Mouse (Mus musculus) granulocyte monocyte progenitor cell, adult 5-6 weeks (primary cell): ENCODE results near the gene 4930432K21Rik. TPM values are rescaled to one million over a fixed set of nuclear protein-coding genes. Genes with fewer than 3 reads are reported as not detected.

Source experiments
- ATAC-seq: replicated peaks from 2 replicates; pipeline ENCODE4 v1.8.0; 2016; ENCODE audit warnings: mild to moderate bottlenecking, moderate TSS enrichment, inconsistent platforms; ENCODE audit not compliant: poor library complexity, severe bottlenecking
- total RNA-seq, 2 experiments: library from RNA; stranded (forward) in 1 of 2; stranded (reverse) in 1 of 2; fragments of 200-712, 200-1000 nt in 1 of 2; fragments of >200 nt in 1 of 2; fragmentation: Nextera tagmentation in 1 of 2; gene quantifications; 2 replicates each; pipeline ENCODE4 v1.2.3; 2014 to 2017

4930432K21Rik gene
- total RNA-seq, 2 experiments from 2014 or later: 1.2 to 1.8 TPM

DNA sequence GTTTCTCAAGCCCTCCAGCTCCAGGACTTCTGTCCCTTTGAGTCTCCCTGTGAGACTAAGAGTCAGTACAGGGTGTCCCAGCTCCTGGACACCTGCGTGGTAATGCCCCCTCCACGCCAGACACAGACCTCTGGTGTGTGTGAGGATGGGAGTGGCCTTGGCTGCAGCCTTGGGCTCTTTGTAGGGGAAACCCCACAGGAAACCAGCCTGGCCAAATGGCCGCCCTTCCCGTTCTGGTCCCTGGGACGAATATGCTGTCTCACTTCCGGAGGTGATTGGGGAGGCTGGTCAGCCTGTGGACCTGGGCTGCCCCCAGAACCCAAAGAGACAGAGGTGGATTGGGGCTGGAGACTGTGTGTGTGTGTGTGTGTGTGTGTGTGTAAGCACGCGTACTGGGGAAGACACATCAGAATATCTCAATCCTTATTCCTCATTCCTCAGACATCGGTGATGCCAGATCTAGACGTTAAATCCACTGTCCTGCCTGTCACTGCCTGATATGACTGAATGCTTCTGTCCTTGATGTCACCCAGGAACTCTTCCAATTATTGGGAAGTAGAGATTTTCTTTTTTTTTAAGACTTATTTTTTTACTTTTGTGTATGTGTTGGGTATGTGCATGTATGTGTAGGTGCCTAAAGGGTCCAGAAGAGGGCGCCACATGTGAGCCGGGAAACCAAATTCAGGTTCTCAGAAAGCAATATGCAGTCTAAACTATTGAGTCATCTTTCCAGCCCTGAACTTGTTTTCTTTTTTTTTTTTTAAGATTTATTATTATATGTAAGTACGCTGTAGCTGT lies 56.3 kb downstream of the 4930432K21Rik start:
- ATAC-seq: peak; percentile 30

DNA sequence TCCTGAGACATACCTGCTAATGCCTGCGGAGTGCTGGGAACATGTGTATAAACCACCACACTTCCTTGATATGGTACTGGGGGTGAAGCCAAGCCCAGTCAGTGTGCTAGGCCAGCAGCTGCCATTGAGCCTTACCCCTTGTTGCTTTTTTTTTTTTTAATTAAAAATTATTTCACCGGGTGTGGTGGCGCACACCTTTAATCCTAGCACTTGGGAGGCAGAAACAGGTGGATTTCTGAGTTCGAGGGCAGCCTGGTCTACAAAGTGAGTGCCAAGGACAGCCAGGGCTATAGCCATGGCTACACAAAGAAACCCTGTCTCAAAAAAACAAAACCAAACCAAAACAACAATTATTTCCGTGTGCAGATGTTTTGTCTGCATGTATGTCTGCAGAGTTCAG lies 57.2 kb downstream of the 4930432K21Rik start:
- ATAC-seq: no peak

DNA sequence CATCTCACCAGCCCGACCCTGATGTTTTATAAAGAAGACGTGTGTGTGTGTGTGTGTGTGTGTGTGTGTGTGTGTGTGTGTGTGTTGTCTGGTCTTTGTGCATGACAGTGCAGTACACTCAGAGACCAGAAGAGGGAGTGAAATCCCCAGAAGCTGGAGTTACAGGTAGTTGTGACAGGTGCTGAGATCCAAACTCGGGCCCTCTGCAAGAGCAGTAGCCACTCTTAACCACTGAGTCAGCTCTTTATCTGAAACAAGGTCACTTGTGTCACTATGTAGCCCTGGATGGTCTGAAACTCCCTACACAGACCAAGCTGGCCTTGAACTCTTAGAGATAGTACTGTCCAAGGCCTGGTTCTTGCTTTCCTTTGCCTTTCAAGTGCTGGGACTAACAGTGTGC lies 58.8 kb downstream of the 4930432K21Rik start:
- no peak for ATAC-seq

DNA sequence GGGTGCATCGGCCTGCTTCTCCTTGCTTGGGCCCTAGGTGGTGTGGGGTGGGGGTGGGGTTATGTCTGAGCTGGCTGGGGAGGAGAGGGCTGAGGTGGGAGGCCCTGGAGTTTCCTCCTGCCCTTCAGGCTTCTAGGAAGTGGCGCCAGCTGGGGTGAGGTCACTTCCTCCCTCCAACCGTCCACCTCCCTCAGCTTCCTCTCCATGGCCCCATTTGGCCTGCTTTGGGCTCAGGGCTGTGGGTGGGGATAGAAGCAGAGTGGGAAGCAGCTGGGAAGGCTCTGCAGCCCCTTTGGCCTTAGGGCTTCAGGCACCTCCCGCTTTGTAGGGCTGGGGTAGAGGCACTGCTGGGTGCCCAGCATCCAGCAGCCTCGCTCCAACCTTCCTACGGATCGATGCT lies 60.0 kb downstream of the 4930432K21Rik start:
- peak; percentile 54 for ATAC-seq

DNA sequence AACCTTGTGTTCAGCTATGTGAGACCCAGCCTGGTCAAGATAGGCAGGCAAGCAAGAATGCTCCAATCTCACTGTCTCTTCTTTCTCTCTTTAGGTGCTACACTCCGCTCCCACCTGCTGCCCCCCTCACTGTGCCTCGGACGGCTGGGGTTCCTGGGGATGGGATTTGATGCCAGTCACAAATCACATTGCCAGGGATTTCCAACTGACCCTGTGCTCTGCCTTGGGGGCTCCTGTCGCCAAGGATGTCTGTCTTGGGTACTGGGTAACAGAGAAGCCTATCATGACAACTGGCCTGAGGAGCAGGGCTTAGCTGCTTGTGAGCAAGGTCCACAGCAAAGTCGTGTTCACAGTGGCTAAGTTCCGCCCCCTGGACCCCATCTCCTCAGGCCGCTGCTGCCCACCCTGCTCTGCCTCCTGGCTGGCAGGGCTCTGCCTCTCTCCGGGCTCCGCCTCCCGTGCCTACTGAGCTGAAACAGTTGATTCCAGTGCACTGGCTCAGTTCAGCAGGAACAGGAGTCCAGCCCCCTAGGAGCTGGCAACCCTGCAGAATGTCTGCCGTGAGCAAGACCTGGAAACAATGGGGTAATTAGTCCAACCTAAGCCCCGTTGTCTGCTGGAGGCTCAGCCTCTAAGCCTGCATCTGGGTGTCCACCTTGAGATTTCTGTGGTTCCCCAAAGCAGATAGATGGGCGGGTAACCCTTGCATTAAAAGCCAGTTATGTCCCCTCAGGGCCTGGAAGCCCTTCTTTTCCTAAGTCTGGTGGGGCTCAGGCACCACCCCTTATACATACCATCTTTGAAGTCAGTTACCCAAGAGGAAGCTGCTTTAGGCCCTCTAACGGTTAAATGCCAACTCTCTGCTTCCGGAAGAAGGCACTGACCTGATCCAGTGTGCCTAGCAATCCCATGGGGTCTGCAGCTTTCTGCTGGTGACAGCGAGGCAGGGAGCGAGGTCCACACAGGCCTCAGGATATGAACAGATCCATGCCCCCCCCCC lies 60.9 kb downstream of the 4930432K21Rik start:
- peak; percentile 28 for ATAC-seq

DNA sequence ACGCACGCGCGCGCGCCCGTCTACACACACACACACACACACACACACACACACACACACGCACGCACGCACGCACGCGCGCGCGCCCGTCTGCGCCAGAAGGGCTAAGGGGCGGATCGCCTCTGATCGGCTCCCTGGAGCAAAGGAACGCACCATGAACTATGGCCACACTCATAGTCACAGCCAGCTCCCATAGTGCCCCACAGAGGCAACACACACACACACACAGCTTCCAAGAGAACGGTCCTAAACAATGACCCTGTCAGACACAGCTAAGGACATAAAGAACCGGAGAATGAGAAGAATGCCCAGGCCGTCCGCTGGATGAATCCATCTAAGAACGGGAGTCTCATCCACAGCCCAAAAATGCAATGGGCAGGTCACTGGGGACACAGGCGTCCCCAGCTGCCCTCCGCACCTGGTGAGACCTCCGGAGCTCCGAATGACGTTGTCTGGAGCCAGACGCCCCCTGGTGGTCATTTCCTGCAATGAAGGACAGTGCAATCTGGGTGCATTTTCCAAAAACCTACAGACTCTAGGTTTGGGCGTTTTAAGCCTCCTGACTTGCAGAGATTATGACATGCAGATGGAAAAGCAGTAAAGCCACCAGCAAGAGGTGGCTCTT lies 62.5 kb downstream of the 4930432K21Rik start:
- ATAC-seq: peak; percentile 42

DNA sequence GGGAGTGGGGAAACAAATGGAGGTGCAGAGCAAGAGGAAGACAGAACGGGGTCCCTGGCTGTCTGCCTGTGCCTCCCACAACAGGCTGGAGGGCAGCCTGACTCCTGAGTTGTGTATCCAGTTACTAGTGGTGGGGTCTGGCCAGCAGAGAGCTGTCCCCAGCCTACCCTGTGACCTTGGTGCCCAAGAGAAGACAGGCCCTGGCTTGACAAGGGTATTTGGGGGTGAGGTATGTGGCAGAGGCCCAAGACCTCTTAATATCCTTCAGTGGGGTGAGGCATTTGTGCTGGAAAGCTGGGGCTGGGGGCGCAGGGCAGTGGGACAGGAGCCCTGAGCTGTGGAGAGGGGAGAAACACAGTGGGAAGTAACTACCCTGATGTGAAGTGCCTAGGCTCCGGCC lies 63.4 kb downstream of the 4930432K21Rik start:
- ATAC-seq: no peak

DNA sequence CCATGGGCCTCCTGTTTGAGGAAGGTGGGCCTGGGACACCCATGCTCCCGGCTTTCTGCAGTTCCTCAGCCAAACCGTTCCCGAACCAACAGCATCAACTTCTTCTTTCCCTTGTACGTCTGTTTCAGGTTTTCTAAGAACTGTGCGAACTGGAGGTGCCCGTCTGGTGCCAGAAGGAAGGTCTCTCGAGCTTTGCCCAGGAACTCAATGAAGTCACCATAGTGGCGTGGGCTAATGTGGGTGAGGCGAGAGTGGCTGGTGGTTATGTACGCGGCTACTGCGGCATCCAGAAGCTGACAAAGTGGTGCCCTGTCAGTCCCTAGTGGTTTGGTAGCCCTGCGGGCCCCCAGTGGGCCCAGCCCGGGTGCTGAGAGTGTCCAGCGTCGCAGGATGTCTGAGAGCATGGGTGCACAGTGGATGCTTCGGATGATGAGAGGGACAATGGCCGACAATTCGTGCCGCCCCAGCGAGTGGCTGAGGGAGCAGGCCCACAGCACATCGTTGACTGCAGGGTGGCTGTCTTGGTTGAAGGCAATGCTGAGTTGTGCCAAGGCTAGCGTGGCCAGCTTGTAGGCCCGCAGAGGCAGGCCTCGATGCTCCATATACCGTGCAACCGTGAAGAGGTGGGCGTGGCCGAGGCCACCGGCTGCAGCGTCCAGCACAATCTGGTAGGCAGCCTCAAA lies 64.2 kb downstream of the 4930432K21Rik start:
- no peak for ATAC-seq

DNA sequence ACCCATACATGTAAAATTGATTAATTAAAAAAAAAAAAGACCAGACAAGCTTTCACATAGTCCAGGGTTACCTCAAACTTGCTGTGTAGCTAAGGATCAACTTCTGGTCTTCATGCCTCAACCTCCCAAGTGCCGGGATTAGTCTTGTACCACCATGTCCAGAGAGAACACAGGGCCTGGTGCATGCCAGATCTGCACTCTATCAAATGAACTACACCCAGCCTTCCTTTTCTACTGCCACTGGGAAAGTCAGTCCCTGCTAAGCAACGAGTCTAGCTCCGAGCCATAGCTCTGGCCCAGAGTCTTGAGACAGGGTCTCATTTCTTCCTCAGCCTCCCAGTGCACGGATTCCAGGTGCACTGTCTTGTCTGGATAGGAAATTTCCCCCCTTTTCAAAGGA lies 65.5 kb downstream of the 4930432K21Rik start:
- no peak for ATAC-seq

DNA sequence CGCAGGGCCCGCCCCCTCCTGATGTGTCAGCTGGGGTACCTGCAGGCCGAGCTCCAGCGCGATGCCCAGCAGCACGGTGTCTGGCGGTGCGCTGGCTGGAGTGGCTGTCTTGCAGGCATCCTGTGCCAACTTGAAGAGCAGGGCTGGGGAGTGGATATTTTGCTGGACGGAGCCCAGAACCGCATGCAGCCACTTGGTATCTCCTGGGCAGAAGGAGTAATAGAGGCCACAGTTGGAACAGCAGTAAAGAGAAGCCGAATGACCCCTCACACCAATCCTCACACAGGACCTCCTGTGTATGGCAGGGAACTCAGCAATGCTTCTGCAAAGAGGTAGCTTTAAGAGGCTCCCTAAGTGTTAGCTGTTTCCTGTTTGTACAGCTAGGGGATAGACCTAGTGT lies 69.4 kb downstream of the 4930432K21Rik start:
- ATAC-seq: no peak

DNA sequence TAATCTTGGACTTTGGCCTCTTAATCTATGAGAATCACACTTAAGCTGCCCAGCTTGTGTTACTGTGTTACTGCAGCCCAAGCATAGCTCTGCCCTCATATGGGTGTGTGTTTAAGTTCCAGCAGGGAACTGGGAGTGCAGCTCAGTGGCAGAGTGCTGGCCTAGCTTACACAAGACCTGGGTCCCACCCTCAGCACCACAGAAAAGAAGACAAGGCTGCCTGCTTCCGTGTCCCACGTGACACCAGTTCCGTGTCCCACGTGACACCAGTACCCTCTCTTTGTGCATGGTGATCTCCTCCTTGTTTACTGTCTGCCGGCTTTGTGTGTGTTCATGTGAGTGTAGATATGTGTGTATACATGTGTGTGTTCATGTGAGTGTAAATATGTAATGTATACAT lies 70.3 kb downstream of the 4930432K21Rik start:
- no peak for ATAC-seq

DNA sequence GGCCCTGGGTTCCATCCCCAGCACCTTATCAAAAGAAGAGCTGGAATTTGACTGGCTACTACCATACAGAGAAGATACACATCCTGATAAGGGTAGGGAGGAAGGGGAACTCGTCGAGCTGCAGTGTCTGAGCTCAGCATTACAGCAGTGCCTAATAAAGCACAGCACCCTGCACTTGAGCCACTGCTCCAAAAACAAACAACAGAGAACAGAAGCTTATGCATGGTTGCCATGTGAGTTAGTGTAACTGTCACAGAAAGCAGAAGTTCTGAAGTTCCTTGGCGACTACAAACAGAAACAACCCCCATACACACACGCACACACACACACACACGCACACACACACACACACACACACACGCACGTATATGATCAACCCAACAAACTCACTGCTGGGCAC lies 72.3 kb downstream of the 4930432K21Rik start:
- peak; percentile 68 for ATAC-seq

Other genes starting within 250 kb of the 4930432K21Rik start
- 1.4 and 2.4 TPM in 2 replicates for gene Adgrl1, start 247.9 kb upstream of the 4930432K21Rik start, total RNA-seq (2014; fragmentation: Nextera tagmentation)
- gene Adgrl1, start 247.9 kb upstream of the 4930432K21Rik start, total RNA-seq (2017): 2.4 and 3.6 TPM in 2 replicates
- not detected in 2 replicates for gene Gm10644, start 192.8 kb upstream of the 4930432K21Rik start, total RNA-seq (2014; fragmentation: Nextera tagmentation)
- not detected in 2 replicates for gene Gm10644, start 192.8 kb upstream of the 4930432K21Rik start, total RNA-seq (2017)
- 36.8 and 53.8 TPM in 2 replicates for gene Asf1b, start 192.5 kb upstream of the 4930432K21Rik start, total RNA-seq (2014; fragmentation: Nextera tagmentation)
- gene Asf1b, start 192.5 kb upstream of the 4930432K21Rik start, total RNA-seq (2017): 29.8 and 33.2 TPM in 2 replicates
- 36.4 and 39.3 TPM in 2 replicates for gene Prkaca, start 175.0 kb upstream of the 4930432K21Rik start, total RNA-seq (2014; fragmentation: Nextera tagmentation)
- 18.2 and 20.3 TPM in 2 replicates for gene Prkaca, start 175.0 kb upstream of the 4930432K21Rik start, total RNA-seq (2017)
- 58.8 and 66.1 TPM in 2 replicates for gene Samd1, start 150.4 kb upstream of the 4930432K21Rik start, total RNA-seq (2014; fragmentation: Nextera tagmentation)
- 37.5 and 60.0 TPM in 2 replicates for gene Samd1, start 150.4 kb upstream of the 4930432K21Rik start, total RNA-seq (2017)
- 2.3 TPM in 1 of 2 replicates, not detected in the other for gene 1700067K01Rik, start 146.5 kb upstream of the 4930432K21Rik start, total RNA-seq (2014; fragmentation: Nextera tagmentation)
- not detected in 2 replicates for gene 1700067K01Rik, start 146.5 kb upstream of the 4930432K21Rik start, total RNA-seq (2017)
- not detected in 2 replicates for gene 2210011C24Rik, start 135.9 kb upstream of the 4930432K21Rik start, total RNA-seq (2014; fragmentation: Nextera tagmentation)
- not detected in 2 replicates for gene 2210011C24Rik, start 135.9 kb upstream of the 4930432K21Rik start, total RNA-seq (2017)
- gene Palm3, start 126.6 kb upstream of the 4930432K21Rik start, total RNA-seq (2014; fragmentation: Nextera tagmentation): not detected in 2 replicates
- not detected in 2 replicates for gene Palm3, start 126.6 kb upstream of the 4930432K21Rik start, total RNA-seq (2017)
- 0.88 and 0.90 TPM in 2 replicates for gene Il27ra, start 105.4 kb upstream of the 4930432K21Rik start, total RNA-seq (2014; fragmentation: Nextera tagmentation)
- gene Il27ra, start 105.4 kb upstream of the 4930432K21Rik start, total RNA-seq (2017): 1.4 and 1.9 TPM in 2 replicates
- gene Rln3, start 103.0 kb upstream of the 4930432K21Rik start, total RNA-seq (2014; fragmentation: Nextera tagmentation): not detected in 2 replicates
- not detected in 2 replicates for gene Rln3, start 103.0 kb upstream of the 4930432K21Rik start, total RNA-seq (2017)
- gene Gm10643, start 82.9 kb upstream of the 4930432K21Rik start, total RNA-seq (2014; fragmentation: Nextera tagmentation): 0.90 and 1.5 TPM in 2 replicates
- 0.34 and 1.8 TPM in 2 replicates for gene Gm10643, start 82.9 kb upstream of the 4930432K21Rik start, total RNA-seq (2017)
- gene Rfx1, start 81.2 kb upstream of the 4930432K21Rik start, total RNA-seq (2014; fragmentation: Nextera tagmentation): 6.9 and 13.6 TPM in 2 replicates
- gene Rfx1, start 81.2 kb upstream of the 4930432K21Rik start, total RNA-seq (2017): 3.1 and 4.3 TPM in 2 replicates
- gene Dcaf15, start 43.3 kb upstream of the 4930432K21Rik start, total RNA-seq (2014; fragmentation: Nextera tagmentation): 19.9 and 23.9 TPM in 2 replicates
- 15.2 and 16.9 TPM in 2 replicates for gene Dcaf15, start 43.3 kb upstream of the 4930432K21Rik start, total RNA-seq (2017)
- 0.41 TPM in 1 of 2 replicates, not detected in the other for gene Podnl1, start 22.0 kb upstream of the 4930432K21Rik start, total RNA-seq (2014; fragmentation: Nextera tagmentation)
- gene Podnl1, start 22.0 kb upstream of the 4930432K21Rik start, total RNA-seq (2017): 0.26 TPM in 1 of 2 replicates, not detected in the other
- gene Cc2d1a, start 89 bp upstream of the 4930432K21Rik start, total RNA-seq (2014; fragmentation: Nextera tagmentation): 11.8 and 13.5 TPM in 2 replicates
- gene Cc2d1a, start 89 bp upstream of the 4930432K21Rik start, total RNA-seq (2017): 4.2 and 9.0 TPM in 2 replicates
- 3.5 and 9.6 TPM in 2 replicates for gene Nanos3, start 37.2 kb downstream of the 4930432K21Rik start, total RNA-seq (2014; fragmentation: Nextera tagmentation)
- not detected in 2 replicates for gene Nanos3, start 37.2 kb downstream of the 4930432K21Rik start, total RNA-seq (2017)
- 4.6 and 8.1 TPM in 2 replicates for gene Zswim4, start 89.0 kb downstream of the 4930432K21Rik start, total RNA-seq (2014; fragmentation: Nextera tagmentation)
- 4.5 and 4.8 TPM in 2 replicates for gene Zswim4, start 89.0 kb downstream of the 4930432K21Rik start, total RNA-seq (2017)
- 145 and 151 TPM in 2 replicates for gene D8Ertd738e, start 101.7 kb downstream of the 4930432K21Rik start, total RNA-seq (2014; fragmentation: Nextera tagmentation)
- 66.2 and 88.3 TPM in 2 replicates for gene D8Ertd738e, start 101.7 kb downstream of the 4930432K21Rik start, total RNA-seq (2017)
- 18.6 and 30.7 TPM in 2 replicates for gene Mri1, start 109.3 kb downstream of the 4930432K21Rik start, total RNA-seq (2014; fragmentation: Nextera tagmentation)
- 14.0 and 26.3 TPM in 2 replicates for gene Mri1, start 109.3 kb downstream of the 4930432K21Rik start, total RNA-seq (2017)
- gene Ccdc130, start 122.4 kb downstream of the 4930432K21Rik start, total RNA-seq (2014; fragmentation: Nextera tagmentation): 9.8 and 20.0 TPM in 2 replicates
- gene Ccdc130, start 122.4 kb downstream of the 4930432K21Rik start, total RNA-seq (2017): 10.6 and 10.8 TPM in 2 replicates
- gene Cacna1a, start 240.4 kb downstream of the 4930432K21Rik start, total RNA-seq (2014; fragmentation: Nextera tagmentation): 1.5 and 6.3 TPM in 2 replicates
- gene Cacna1a, start 240.4 kb downstream of the 4930432K21Rik start, total RNA-seq (2017): 0.57 and 7.0 TPM in 2 replicates